Mouse (Mus musculus) lung, embryonic 15.5 days (tissue): ENCODE measurements around the gene Plcb2. TPM values are rescaled to one million over a fixed set of nuclear protein-coding genes. Genes with fewer than 3 reads are reported as not detected.

Experiments
- ATAC-seq: fragments of 200-750 bp; cut with Nextera tagmentation; 2 replicates; pipeline ENCODE4 v1.8.0; 2017; ENCODE audit warnings: moderate number of reproducible peaks, borderline replicate concordance; ENCODE audit not compliant: low FRiP score, low TSS enrichment; ENCODE audit errors: extremely low read depth
- H3K27ac ChIP-seq: fragments of 300-500 bp; sonication (generic); 2 replicates; pipeline ENCODE4 v1.5.1; 2015; ENCODE audit warnings: moderate library complexity, mild to moderate bottlenecking, inconsistent platforms
- H3K27me3 ChIP-seq: fragments of 300-500 bp; sonication (generic); 2 replicates; pipeline ENCODE4 v1.6.1; 2015; ENCODE audit warnings: inconsistent platforms
- H3K36me3 ChIP-seq: fragments of 300-500 bp; sonication (generic); 2 replicates; pipeline ENCODE4 v1.6.1; 2015; ENCODE audit warnings: inconsistent platforms
- H3K4me1 ChIP-seq: fragments of 300-500 bp; sonication (generic); 2 replicates; pipeline ENCODE4 v1.6.1; 2015; ENCODE audit warnings: inconsistent platforms
- H3K4me2 ChIP-seq: fragments of 300-500 bp; sonication (generic); 2 replicates; pipeline ENCODE4 v1.6.1; 2015; ENCODE audit warnings: inconsistent platforms, mild to moderate bottlenecking, moderate library complexity
- H3K4me3 ChIP-seq: fragments of 300-500 bp; sonication (generic); 2 replicates; pipeline ENCODE4 v1.5.1; 2015; ENCODE audit warnings: mild to moderate bottlenecking, inconsistent platforms
- H3K9ac ChIP-seq: fragments of 300-500 bp; sonication (generic); 2 replicates; pipeline ENCODE4 v1.6.1; 2015; ENCODE audit warnings: inconsistent platforms
- H3K9me3 ChIP-seq: fragments of 300-500 bp; sonication (generic); 2 replicates; pipeline ENCODE4 v1.6.1; 2016; ENCODE audit warnings: inconsistent platforms
- WGBS: fragments of 180-500 bp; shearing (Covaris S2); methylation state at CpG from one replicate; pipeline ENCODE4 v1.1.7; 2015; 5-methylcytosine and 5-hydroxymethylcytosine counted together
- polyA plus RNA-seq: library from polyadenylated mRNA; unstranded; fragments of >200 nt; fragmentation: Nextera tagmentation; extraction: Ambion mirVana; gene quantifications from 2 replicates; pipeline ENCODE4 v1.2.1, GENCODE M21; 2015

The Plcb2 gene
- polyA plus RNA-seq, 1 experiment from 2014 or later: 2.5 TPM

DNA sequence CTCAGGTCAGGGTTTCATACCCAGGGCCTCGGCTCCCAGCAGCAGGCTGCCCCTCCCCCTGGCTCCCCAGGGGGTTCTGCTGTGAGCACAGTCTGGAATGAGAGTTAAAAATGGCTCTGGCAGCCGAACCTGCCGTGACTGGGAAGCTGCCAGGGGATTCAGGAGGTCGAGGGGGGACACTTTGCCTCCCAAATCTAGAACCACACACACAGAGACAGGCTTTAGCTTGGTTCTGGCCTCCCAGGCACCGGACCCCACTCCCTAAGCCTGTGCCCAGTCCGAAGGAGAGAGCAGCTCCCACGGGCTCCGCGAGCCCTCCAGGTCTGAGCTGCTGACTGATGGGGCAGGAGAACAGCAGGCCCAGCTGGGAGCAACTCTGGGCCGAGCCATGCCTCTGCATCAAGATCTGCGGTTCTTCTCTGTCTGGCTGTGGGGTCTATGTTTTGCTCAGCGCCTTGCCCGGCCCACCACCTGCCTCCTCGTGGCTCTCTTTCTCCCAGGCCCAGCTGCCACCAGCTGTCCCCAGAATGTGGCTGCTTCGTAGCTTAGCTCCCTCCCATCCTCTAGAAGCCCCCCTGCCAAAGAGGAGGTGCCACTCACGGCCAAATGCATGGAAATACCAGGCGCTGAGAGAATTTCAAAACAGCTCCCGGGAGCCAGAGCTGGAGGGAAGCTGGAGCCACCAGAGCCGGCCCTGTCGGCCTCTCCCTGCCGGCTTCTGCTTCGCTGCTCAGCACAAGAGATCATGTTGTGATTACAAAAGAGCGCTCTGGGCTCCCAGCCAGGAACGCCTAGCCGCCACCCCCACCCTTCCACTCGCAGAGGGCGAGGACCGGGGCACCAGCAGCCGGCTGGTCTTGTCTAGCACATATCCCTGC lies 33.9 kb upstream of the Plcb2 start, which contains the start of gene Ccdc9b:
TSS of gene Ccdc9b (minus strand) at position 756 of the 878 bp plus-strand sequence.
- Histone ChIP-seq H3K36me3 (no peaks in the 10 kb centered on the region), H3K4me2 (peak within 1 kb of the TSS; percentile 52), H3K9ac (peak within 1 kb of the TSS; percentile 31), H3K27ac (peak within 1 kb of the TSS; percentile 91), H3K9me3 (no peaks in the 10 kb centered on the region), H3K4me3 (peak within 1 kb of the TSS; percentile 21), H3K27me3 (no peaks in the 10 kb centered on the region; the same call in 1 of the 2 replicates), H3K4me1 (peaks cover 39% of the 10 kb centered on the region)
- WGBS: 6% methylated on average over 29 of the region's 29 CpGs
- peak; percentile 85 for ATAC-seq

DNA sequence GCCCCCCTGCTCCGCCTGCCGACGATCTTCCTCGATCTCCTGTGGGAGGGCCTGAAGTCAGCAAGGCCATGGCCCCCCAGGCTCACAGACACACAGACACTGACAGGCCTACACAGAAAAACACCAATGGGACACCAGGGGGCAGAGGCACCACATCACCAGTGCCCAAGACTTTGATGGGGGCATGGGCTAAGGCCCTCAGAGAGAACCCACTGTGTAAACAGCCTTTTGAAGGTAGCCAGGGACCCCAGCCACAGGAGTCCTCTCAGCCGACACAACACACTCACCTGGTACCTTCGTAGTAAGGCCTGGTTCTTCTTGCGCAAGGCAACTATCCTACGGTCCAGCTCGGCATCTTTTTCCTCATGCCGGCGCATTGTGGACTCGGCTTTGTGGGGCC lies 33.1 kb upstream of the Plcb2 start:
- no peak for ATAC-seq
- Histone ChIP-seq H3K4me1 (peaks cover 39% of the 10 kb centered on the region), H3K4me3 (no peak overlapping the region)

DNA sequence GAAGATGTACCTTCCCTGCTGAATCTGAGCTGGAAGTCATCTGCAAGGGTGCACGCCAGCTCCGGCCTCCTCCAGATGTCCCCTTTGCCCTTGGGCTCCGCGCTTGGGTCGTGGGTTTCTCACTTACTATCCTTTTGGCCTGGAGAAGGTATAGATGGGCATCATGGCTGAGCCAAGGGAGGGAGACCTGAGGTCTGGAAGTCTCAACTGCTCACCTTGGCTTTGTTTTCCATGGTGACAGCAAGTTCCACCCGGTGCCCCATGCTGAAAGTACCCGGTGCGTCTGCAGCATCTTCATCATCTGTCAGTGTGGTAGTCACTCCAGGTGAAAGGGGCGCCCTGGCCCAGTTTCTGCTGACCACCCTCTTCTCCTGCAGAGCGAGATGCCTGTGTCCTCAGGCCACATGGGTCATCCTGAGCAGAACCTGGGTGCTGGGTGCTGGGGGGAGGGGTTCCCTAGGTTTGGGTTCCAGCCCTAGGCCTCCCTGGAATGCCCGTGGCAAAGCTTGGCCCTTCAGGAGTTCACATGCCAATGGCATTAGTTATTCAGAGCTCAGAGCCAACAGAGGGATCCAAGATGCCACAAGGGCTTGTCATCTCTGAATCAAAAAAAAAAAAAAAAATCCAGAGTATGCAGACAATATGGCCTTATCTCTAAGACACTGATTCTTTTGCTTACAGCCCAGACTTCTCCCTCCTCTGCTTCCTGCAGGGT lies 32.2 kb upstream of the Plcb2 start:
- H3K27ac ChIP-seq: no peak overlapping the region
- no peaks in the 10 kb centered on the region for H3K9me3 ChIP-seq
- no peaks in the 10 kb centered on the region for H3K36me3 ChIP-seq
- no peak for ATAC-seq
- 86% methylated on average over 11 of the region's 11 CpGs for WGBS
- H3K4me3 ChIP-seq: no peak overlapping the region
- no peak overlapping the region for H3K4me2 ChIP-seq
- peaks cover 39% of the 10 kb centered on the region for H3K4me1 ChIP-seq
- H3K9ac ChIP-seq: no peak overlapping the region
- no peaks in the 10 kb centered on the region; the same call in 1 of the 2 replicates for H3K27me3 ChIP-seq

More for the DNA sequence above, 33.1 kb upstream of the Plcb2 start:
- no peaks in the 10 kb centered on the region for H3K9me3 ChIP-seq
- no peaks in the 10 kb centered on the region for H3K36me3 ChIP-seq
- peak overlapping the region; percentile 52 for H3K4me2 ChIP-seq
- peak overlapping the region; percentile 24; the same call in 1 of the 2 replicates for H3K9ac ChIP-seq
- peak overlapping the region; percentile 91 for H3K27ac ChIP-seq
- WGBS: 82% methylated on average over 12 of the region's 12 CpGs
- no peaks in the 10 kb centered on the region; the same call in 1 of the 2 replicates for H3K27me3 ChIP-seq

DNA sequence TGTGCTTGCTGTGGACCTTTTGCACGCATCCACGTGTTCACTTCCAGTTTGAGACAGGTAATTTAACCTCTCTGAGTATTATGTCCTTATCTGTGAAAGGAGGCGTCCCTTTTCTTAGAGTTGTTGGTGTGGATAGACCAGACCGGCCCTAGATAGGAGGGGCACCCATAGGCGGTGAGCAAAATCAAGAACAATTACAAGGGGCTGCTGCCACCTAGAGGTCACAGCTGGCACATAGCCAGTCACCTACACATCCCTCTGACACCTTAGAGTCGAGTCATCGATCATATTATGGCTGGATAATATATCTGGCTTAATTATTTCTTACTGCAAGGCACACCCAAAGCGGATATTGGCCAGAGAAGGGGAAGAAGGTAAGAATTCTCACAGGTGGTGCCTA lies 31.6 kb upstream of the Plcb2 start:
- Histone ChIP-seq H3K27ac (no peak overlapping the region), H3K4me3 (no peak overlapping the region), H3K36me3 (no peaks in the 10 kb centered on the region), H3K9ac (no peak overlapping the region), H3K4me1 (peaks cover 39% of the 10 kb centered on the region), H3K4me2 (no peak overlapping the region), H3K27me3 (no peaks in the 10 kb centered on the region; the same call in 1 of the 2 replicates), H3K9me3 (no peaks in the 10 kb centered on the region)
- WGBS: 18% methylated on average over 8 of the region's 8 CpGs
- ATAC-seq: no peak

DNA sequence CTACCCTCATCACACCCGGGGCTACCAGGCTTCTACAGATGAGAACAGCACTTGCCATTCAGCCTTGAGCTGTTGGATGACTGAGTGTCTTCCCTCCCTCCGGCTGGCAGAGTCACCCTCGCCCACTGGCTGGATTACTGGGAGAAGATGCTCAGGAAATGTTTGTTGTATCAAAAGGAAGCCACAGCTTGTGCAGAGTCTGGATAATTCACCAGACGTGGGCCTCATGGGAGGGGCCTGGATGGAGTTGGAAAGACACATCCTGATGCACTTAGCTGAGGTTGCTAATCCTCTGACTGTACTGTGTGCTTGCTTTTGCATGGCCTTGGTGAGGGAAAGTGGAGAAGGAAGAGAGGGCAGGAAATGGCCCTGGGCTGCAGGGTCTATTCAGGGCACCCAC lies 27.9 kb upstream of the Plcb2 start:
- no peak for ATAC-seq

DNA sequence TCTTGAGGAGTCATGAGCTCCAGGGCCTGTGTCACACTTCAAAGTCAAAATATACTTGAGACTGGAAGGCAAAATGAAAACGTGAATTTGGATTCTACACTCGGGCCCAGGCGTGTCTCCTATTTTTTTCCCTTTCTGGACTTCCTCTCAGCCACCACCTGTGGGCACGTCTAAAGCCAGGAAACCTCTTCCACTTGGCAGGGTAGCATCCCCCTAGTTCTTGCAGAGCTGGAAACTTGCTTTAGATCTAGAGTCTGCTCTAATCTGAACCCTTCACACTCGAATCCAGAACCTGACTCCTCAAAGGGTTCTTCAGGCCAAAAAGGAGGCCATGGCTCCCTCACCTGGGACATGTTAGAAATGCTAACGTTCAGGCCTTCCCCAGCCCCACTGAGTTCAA lies 27.2 kb upstream of the Plcb2 start:
- H3K36me3 ChIP-seq: no peaks in the 10 kb centered on the region
- peaks cover 8% of the 10 kb centered on the region for H3K4me1 ChIP-seq
- H3K9ac ChIP-seq: no peak overlapping the region
- WGBS: 76% methylated on average over 6 of the region's 6 CpGs
- no peak overlapping the region for H3K27ac ChIP-seq
- H3K9me3 ChIP-seq: no peaks in the 10 kb centered on the region
- ATAC-seq: no peak
- no peak overlapping the region for H3K4me2 ChIP-seq
- H3K4me3 ChIP-seq: no peak overlapping the region
- H3K27me3 ChIP-seq: no peaks in the 10 kb centered on the region

More for the DNA sequence above, 27.9 kb upstream of the Plcb2 start:
- no peaks in the 10 kb centered on the region for H3K27me3 ChIP-seq
- no peak overlapping the region for H3K9ac ChIP-seq
- no peak overlapping the region for H3K4me2 ChIP-seq
- H3K36me3 ChIP-seq: no peaks in the 10 kb centered on the region
- H3K9me3 ChIP-seq: no peaks in the 10 kb centered on the region
- H3K27ac ChIP-seq: no peak overlapping the region
- 63% methylated on average over 4 of the region's 4 CpGs for WGBS
- peaks cover 13% of the 10 kb centered on the region for H3K4me1 ChIP-seq
- H3K4me3 ChIP-seq: no peak overlapping the region

DNA sequence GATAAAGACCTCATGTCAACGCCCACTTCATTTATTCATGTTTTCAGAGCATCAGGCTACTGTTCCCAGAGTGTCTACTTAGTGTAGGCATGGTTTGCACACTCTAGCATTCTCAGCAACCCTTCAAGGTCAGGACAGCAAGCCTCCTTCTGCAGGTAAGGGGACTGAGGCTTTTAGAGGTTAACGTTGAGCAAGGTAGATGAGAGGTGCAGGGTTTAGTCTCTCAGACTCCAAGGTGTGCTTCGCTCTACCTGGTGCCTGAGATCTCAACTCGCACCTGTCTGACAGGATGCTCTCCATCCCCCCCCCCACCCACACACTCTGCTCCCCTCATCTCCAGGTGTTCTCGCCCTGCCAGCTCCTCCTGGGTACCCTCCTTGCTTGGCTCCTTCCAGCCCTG lies 25.9 kb upstream of the Plcb2 start:
- no peak for ATAC-seq
- no peak overlapping the region for H3K9ac ChIP-seq
- H3K4me2 ChIP-seq: no peak overlapping the region
- H3K27ac ChIP-seq: no peak overlapping the region
- peaks cover 21% of the 10 kb centered on the region for H3K4me1 ChIP-seq
- H3K9me3 ChIP-seq: no peaks in the 10 kb centered on the region
- H3K27me3 ChIP-seq: no peaks in the 10 kb centered on the region
- H3K4me3 ChIP-seq: no peak overlapping the region
- no peaks in the 10 kb centered on the region for H3K36me3 ChIP-seq
- WGBS: 75% methylated on average over 5 of the region's 5 CpGs

DNA sequence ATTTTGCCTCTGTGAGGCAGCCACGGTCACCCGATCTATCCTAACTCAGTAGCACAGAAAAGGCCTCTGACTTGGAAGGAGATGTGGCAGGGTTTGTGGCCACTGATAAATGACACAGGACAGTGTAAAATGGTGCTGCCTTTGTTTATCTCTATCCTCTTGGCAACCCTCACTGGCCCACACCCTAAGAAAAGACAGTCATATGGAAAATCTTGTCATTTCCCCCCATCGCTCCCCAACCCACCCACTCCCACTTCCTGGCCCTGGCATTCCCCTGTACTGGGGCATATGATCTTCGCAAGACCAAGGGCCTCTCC lies 24.5 kb upstream of the Plcb2 start:
- no peaks in the 10 kb centered on the region for H3K27me3 ChIP-seq
- no peak overlapping the region for H3K4me3 ChIP-seq
- WGBS: 56% methylated on average over 4 of the region's 4 CpGs
- H3K36me3 ChIP-seq: no peaks in the 10 kb centered on the region
- H3K27ac ChIP-seq: no peak overlapping the region
- no peak for ATAC-seq
- no peaks in the 10 kb centered on the region for H3K9me3 ChIP-seq
- H3K4me1 ChIP-seq: peaks cover 33% of the 10 kb centered on the region
- H3K4me2 ChIP-seq: no peak overlapping the region
- no peak overlapping the region for H3K9ac ChIP-seq

DNA sequence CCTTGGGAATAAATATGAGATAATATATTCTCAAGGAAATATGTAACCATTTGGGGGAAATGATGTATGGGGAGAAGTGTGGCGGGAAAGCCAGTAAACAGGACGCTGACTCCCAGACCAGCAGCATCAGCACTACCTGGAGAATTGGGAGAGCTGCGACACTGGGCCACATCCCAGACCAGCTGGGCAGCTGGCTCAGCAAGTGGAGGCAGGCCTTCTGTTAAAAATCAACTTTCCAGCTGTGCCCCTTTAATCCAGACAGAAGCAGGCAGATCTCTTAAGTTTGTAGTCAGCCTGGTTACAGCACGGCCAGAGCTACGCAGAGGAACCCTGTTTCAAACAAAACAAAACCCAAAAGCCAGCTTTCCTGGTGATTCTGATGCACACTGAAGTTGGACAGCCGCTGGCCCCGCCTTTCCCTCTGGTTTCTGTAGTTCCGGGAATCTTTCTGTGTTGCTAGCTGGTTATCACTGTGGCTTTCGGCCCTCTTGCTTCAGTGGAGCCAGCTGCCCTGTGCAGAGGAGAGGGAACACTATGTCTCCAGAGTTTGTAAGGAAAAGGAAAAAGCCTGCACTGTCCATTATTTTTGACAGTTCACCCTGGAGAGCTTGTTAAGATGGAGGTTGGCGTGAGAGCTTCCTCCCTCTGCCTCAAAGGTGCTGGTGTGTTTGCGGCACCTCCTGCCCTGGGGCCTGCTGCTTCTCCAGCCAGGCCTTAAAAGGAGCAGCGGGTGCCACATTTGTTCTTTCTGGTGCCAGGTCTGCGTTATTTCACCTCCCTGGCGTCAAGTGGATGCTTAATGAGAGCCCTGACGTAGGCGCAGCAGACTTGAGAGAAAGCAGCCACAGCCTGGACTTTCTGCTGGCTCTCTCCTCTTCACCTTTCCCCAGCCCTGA lies 23.9 kb upstream of the Plcb2 start:
- H3K36me3 ChIP-seq: no peaks in the 10 kb centered on the region
- H3K9ac ChIP-seq: no peak overlapping the region
- no peak overlapping the region for H3K4me2 ChIP-seq
- ATAC-seq: no peak
- H3K4me3 ChIP-seq: no peak overlapping the region
- 61% methylated on average over 16 of the region's 16 CpGs for WGBS
- H3K27me3 ChIP-seq: no peaks in the 10 kb centered on the region
- no peaks in the 10 kb centered on the region for H3K9me3 ChIP-seq
- no peak overlapping the region for H3K27ac ChIP-seq
- H3K4me1 ChIP-seq: peaks cover 39% of the 10 kb centered on the region

DNA sequence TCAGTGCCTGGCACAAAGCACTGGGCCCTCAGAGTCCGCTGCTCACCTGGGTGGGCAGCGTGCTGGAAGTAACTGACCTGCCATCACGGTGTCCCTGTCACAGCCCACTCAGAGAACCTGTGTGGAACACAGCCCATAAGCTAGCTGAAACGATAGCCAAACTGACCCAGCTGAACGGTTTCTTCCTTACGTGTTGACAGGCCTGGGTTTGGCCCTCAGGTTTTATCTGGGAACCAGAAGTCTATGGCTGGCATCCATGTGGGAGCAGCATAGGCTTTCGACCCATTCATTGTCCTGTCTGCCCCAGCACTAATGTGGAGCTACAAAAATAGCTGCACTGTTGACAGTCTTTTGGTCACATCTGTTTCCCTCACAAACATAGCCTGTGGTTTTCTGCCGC lies 22.2 kb upstream of the Plcb2 start:
- Histone ChIP-seq H3K27ac (no peak overlapping the region), H3K27me3 (no peaks in the 10 kb centered on the region), H3K4me2 (no peak overlapping the region), H3K36me3 (no peaks in the 10 kb centered on the region), H3K9ac (no peak overlapping the region), H3K9me3 (no peaks in the 10 kb centered on the region), H3K4me1 (peaks cover 47% of the 10 kb centered on the region), H3K4me3 (no peak overlapping the region)
- no peak for ATAC-seq
- 72% methylated on average over 8 of the region's 8 CpGs for WGBS

DNA sequence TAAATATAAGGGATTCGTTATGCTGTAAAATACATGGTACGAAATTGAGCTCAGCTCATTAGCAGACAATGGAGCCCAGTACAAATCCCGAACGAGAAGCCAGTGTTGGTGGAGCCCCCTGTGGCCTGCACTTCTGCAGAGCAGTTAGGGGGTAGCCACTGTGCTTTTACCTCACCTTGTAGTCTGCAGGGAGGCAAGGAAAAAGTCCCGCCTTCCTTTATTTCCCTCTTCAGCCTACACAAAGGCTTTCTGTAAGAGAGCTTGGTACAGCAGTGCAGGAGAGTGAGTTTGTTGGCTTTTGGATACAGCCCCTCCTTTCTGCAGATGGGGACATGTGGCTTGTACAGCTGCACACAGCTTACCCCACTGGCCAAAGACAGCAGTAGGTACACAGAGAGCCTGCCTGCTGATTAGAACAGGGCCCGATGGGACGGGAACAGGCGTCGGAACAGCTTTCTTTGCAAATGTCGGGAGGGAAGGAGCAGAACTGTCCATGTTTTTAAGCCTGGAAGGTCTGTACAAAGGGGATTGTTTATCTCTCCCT lies 21.2 kb upstream of the Plcb2 start:
- Histone ChIP-seq H3K27me3 (peaks cover 4% of the 10 kb centered on the region), H3K27ac (no peak overlapping the region), H3K4me1 (peaks cover 54% of the 10 kb centered on the region), H3K36me3 (no peaks in the 10 kb centered on the region), H3K9me3 (no peaks in the 10 kb centered on the region), H3K4me2 (no peak overlapping the region), H3K4me3 (no peak overlapping the region), H3K9ac (no peak overlapping the region)
- WGBS: 52% methylated on average over 10 of the region's 10 CpGs
- no peak for ATAC-seq
